Mouse (Mus musculus) inflammation-experienced regulatory T-cells, adult 6 months (primary cell): ENCODE measurements around the gene Tmem109. TPM values are rescaled to one million over a fixed set of nuclear protein-coding genes. Genes with fewer than 3 reads are reported as not detected.

Experiments used
- ATAC-seq: one replicate; pipeline ENCODE4 v1.8.0; 2017
- polyA plus RNA-seq, 3 experiments: library from polyadenylated mRNA; unstranded; fragments of 100-300 nt; shearing (Covaris generic); gene quantifications; one replicate each; pipeline ENCODE4 v1.2.1; 2017

Tmem109 gene
- polyA plus RNA-seq, 3 experiments from 2014 or later: 55.3 to 75.6 (median 64.7) TPM

DNA sequence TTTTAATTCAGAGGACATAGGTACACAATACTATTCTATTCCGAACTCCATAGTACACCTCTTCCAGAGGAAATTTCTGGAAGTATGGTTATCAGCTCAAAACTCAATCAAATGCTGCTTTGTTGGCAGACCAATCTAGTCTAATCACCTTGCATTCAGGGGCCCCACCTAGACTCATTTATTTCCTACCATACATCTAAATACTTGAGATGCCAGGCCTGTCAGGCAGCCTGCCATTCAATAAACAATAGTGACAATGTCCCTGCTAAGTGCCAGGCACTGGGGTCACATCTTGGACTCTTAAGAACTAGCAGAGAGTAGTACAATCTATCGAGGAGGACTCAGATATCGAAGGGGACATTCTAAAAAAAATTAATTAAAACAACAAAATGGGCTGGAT lies 10.4 kb upstream of the Tmem109 start:
- ATAC-seq: no peak

DNA sequence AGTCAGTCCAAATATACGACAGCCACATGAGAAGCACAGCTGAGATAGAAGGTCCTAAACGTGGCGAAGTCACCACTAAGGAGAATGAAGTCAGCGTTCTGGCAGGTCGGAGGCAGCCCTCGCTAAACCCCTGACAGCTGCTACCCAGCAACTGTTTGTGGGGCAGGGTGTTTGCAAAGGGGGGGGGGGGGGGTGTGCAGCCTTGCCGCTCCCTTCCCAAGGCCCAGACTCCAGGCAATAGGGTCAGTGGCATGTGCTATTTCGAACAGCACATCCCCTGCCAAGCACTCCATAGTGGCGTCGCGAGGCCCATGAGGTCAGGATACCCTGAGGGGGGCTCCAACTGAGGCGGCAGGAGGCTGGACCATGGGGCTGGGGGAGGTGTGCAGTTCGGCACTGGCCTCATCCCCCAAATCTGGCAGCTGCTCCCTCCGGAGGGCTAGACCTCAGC lies 801 bp downstream of the Tmem109 start:
- peak; percentile 12 for ATAC-seq

DNA sequence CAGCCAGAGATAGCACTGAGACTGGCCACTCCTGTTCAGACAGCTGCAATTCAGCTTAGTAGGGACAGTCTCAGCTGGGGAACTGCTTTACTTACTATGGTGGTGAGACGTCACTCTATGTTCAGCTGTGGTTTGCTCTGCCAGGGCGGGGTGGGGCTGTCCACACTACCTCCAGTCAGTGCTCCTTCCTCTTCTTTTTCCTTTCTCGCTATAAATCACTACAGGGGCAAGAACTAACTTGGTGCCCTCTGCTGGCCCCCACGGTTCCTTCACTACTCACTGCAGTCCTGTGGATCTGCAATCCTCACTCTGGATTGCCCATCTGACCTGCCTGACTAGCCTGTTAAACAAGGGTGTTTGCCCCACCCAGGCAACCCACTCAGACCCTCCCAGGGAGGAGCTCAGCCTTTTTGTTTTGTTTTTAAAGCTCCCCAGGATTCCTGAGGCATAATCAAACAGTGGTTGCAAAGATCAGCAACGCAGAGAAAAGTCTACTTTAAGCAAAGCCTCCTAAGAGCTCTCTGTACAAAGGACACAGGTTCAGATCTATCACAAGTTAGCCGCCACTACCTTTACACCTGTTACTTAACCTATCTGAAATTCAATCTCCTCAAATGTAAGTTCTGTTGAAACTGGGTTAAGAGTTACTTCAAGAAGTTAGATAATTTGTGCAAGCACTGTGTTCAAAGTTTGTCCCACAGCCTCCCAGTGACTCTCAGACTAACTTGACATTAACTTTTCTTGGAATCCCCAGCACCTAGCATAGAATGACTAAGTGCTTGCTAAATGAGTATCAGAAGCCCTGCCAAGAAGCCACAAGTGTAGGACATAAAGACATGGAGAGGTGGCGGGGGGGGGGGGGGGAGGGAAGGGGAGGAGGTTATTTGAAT lies 1.5 kb downstream of the Tmem109 start:
- ATAC-seq: peak; percentile 58

DNA sequence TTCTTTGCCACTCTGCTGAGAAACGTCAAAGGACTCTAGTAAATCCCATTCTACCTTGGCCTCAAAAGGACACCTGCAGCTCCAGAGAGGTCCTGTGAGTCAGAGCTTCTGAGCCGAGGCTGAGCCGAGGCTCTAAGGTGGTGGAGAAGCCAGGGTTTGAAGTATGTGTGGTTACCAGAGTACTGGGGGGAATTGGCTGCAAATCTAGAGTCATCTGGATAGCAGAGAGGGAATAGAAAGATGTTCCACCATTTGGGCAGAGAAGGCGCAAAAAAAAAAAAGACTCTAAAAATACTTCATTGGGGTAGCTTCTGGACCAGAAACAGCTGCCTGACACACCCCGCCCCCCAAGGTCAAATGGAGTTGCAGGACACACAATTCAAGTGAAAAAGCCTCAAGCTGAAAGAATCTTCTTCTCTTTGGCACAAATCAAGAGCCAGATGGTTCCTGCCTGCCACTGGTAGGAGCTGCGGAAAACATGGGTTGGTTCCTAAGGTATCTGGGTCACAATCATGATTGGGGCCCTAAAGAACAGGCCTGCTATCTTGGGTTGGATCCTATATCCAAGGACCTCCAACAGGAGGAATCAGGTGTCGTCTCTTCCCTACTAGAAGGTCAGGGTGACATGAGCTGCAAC lies 3.5 kb downstream of the Tmem109 start:
- no peak for ATAC-seq

DNA sequence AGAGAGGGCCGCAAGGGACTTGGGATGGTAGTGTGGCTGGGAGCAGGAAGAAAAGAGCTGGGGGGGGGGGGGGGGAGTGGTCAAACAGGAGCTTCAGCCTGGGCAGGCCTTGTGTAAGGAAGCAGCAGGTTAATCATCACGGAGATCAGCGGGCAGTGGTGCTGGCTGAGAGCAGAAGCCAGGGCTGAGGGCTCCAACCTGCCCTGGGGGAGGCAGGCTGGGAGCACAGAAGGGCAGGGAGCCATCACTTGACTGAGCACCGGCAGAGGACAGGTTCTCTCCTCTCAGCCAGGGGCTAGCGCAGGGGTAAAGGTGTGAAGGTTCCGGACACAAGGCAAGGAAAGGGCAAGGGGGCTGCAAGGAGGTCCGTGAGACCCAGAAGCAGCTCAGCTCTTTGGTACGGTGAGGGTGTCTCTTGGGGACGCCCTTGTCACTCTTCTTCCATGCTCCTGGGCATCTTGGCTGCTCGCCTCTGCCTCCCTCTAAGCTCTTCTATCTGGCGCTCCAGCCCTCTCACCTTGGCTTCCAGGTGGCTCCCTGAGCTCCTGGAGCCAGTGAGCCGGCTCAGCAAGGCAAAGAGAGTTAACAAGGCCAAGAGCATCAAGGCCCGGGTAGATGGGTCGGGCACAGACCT lies 10.4 kb downstream of the Tmem109 start:
- ATAC-seq: no peak

DNA sequence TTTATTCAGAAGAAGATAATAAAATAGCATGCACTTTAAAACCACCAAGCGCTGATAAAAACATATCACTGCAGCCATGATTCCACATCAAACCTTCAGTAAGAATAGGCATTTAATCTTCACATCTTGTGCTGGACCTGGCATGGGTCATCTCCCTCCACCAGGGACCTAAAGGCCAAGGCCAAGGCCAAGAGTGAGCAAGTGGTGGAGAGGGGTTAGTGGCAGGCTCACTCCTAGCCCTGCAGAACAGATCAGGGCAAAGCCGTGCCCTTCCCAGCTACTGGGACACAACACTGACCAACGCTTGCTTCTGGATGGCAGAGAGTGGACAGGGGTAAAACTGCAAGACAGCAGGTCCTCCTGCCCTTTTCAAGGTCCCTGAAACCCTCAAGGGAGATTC lies 11.1 kb downstream of the Tmem109 start:
- ATAC-seq: no peak

DNA sequence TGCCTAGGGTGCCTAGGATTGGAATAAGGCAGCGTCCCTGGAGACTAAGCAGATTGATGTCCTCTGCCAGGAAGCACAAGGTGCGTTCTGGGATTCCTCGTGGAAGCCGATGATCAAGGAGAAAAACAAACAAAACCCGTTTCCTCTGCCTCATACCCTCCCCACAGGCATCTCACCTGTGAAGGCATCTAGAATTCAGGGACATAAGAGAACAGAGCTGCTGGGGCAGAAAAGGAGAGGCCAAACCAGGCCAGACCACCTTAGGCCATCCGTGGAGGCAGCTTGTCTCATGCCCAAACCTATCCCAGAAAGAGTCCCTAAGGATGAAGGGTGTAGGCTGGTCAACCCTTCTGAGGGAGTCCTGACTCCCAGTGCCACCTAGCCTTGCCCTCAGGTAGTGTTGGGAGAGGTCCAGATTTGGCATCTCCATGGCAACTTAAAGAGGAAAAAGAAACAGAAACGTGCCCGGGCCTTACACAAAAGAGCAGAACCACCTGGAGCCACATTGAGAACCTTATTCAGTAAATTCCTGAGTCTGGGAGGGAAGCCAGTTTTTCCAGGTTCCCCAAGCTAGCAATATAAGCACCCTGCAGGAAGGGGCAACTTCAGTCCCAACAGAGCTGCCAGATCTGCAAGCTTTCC lies 11.8 kb downstream of the Tmem109 start, which contains the start of gene Tmem132a:
Gene Tmem132a, minus strand, starts transcription at position 55 of the 642 bp plus-strand sequence.
- ATAC-seq: no peak

DNA sequence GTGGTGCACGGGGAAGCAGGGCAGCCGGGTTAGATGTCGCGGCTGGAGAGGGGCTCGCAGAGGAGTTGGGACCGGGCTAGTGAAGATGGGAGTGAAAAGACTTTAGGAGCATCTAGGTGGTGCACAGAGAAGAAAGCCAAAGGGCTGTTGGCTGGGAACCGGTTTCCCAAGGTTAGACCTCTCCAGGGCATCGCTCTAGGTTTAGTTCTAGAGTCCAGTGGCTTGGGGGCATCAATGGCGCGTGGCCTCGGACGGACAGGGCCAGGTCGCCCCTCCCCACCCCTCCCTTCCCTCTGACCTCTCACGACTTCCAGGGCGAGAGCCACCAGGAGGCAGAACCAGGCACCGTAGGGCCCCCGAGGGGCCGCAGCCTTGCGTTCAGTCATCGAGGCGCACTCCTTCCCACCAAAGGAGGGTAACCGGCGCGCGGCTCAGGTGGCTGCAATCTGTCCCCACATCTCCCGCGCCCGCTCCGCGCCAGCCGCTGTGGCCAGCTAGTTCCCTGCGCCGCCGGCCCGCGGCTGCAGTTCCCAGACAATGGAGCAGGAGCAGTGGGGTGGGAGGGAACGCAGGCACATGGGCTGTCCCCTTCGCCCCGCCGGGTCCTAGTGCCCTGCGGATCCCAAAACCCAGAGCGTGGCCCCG lies 12.4 kb downstream of the Tmem109 start:
- no peak for ATAC-seq

DNA sequence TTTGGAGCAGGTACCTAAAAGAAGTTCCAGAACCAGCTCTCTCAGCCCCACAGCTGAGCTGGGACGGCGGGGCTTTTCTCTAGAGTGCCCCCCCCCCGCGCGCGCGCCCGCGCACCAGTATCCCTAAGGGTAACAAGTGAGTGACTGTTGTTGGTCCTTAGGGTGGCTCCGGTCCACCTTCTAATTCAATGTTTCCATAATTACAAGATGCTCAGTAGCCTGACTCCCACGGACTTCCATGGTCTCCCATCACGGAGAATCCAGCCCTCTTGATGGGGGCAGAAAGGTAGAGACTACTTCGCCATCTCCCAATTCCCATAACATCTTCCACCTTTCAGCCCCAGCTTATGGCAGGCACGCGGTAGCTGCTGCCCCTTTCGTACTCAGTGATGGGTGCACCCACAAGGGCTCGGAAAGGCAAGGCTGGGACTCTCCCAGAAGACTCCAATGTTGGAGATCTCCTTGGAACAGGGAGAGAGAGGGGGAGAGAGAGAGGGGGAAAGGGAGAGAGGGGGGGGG lies 13.1 kb downstream of the Tmem109 start:
- ATAC-seq: no peak

DNA sequence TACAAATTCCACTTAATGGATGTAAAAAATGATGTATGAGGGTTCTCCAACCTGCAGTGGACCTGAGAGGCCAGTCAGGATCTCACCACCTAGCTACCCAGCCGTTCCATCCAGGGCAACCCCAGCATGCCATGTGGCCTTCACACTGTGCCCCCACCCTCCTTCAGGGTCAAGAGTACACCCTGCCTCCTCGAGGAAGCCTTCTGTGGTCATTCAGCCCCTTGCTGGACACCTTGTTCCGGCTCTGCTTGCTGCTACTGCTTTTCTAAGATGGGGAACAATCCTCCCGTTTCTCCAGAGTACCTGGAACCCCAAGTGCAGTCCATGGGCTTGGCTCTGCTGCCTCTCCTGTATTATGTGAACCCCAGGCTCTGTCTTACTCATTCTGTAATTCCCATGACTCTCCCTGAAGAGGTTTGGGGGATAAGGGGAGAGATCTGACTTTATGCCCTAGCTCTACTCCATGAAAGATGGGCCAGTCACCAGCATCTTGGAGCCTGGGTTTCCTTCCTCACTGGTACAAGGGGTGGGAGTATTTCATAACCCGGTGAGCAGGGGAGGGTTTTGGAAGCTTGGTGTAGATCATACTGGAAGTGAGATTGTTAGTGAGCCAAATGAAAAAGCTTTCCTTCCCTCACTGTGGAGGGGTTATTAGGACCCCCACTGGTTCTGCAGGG lies 13.7 kb downstream of the Tmem109 start:
- ATAC-seq: no peak

DNA sequence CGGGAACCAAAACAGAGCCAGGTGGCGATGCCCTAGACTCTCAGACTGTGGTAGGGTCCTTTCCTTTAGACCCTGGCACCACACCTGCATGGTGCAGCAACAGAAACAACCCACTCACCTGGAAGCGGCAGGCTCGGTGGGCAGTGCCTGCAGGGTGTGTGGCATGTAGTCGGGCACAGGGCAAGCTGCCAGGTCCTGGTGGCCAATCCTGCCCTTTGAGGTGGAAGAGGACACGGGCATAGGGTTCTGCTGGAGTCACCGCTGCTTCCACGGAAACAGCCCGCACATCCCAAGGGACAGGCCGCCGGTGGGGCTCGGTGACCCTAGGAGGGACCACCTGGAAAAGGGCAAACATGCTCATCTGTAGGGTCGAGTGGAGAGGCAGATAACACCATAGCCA lies 15.4 kb downstream of the Tmem109 start:
- no peak for ATAC-seq

DNA sequence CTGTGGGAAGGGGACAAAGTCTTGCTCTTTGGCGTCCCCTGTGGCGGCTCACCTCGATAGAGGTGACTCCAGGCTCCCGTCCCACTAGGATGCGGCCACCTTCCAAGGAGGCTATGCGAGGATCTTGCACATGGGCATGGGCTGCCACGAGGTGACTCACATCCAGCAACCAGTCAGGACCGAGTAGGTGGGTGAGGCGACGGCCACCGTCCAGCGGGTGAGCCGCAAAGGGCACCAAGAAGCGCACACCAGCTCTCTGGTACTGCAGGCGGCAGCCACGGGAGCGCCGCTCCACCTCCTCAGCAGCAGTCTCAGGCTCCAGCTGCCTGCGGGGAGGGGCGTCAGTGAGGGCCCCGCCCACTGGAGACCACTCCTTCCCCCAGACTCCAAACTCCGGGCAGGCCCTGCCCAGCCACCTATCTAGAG lies 21.7 kb downstream of the Tmem109 start:
- no peak for ATAC-seq

DNA sequence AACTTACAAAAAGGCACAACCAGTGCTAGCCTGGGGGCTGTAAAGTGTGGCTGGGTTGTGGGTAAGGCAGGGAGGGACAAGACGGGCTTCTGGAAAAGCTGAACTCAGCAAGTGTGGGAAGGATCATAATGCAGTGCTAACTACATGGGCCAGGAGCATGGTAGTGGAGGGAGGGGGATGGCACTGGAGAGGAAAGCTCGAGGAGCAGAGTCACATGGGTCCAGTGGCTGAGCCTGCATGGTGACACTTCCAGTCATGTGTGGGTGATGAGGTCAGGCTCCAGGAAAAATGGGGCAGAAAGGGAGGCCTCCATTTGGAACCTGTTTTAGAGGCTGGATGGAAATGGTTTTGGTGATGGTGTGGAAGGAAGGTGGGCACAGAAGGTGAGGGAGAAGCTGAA lies 25.3 kb downstream of the Tmem109 start:
- no peak for ATAC-seq

DNA sequence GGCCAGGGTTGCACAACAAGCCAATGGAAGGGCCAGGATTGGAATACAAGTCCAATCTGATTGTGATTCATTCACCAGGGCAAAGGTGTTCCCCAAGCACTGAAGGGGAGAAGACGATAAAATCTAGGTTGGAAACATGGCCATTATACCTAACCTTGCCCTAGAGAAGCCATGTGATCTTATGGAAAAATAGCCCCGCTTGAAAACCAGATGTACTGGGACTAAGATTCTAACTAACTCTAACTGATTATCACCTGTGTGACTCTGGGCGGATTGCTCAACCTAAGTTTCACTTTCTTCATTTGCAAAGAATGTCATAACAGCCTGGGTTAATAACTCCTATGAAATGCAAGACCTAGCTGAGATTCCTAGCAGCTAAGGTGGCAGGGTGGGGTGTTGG lies 26.4 kb downstream of the Tmem109 start:
- ATAC-seq: no peak

DNA sequence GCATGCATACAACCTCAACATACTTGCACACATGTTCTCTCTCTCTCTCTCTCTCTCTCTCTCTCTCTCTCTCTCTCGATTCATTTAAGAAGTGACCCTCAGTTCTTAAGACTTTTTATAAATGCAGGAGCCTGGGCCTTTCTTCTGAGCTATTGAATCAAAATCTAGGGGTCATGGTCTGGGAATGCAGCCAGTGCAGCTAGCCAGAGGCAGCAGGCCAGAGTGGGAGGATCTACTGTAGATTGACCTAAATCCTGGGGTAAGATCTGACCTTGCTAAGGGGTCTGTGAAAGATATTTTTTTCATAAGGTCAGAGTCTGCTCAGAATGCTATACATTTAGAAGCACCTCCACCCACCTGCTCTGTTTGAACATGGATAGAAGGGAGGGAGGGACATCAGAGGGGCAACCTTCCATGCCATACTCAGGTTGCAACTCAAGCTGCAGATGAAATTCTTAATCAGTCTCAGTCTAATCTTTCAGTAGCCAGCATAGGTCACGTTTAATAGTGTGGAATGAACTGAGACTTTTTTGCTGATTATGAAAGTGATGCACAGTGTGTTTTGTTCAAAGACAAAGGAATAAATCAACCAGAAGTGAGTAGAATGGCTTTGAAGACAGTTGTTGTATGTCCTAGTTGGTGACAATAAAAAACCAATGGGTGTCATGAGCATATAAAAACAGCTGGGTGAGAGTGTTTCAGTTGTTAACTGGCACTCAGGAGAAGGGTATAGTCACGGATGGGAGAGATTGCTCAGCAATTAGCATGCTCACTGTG lies 34.3 kb downstream of the Tmem109 start:
- ATAC-seq: no peak

DNA sequence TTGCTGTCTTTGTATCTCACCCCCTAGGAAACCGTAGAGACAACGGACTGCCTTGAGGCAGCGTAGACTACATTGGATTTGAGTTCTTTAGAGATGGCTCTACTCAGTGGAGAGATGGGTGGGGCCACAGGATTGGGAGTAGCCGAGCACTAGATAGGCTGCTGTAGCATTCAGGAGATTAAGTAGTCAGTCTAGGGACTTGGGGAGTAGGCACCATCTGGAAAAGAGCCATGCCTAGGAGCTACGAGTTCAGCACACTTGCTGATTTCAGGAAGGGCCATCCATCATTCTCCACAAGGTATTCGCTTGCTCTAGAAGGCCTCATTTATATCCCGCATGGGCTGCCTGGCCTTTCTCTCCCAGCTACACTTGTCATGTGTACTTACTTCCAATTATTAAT lies 35.7 kb downstream of the Tmem109 start:
- ATAC-seq: no peak

DNA sequence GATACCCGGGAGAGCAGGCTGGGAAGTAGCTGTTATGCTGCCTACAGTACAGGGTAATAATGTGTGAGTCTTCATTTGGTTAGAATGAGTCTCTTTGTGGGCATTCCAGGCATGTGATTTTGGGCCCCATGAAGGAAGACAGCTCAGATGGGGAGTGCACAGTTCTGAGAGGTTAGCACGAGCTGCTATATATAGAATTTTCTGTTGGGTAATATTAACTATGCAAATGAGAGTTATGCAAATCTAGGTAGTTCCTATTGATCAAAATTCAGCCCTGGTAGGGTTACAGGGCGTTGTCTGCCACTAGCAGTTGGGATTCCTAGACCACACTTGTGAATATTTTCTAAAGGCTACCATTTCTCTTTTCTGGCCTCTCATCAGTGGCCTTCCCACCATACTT lies 36.3 kb downstream of the Tmem109 start:
- no peak for ATAC-seq

DNA sequence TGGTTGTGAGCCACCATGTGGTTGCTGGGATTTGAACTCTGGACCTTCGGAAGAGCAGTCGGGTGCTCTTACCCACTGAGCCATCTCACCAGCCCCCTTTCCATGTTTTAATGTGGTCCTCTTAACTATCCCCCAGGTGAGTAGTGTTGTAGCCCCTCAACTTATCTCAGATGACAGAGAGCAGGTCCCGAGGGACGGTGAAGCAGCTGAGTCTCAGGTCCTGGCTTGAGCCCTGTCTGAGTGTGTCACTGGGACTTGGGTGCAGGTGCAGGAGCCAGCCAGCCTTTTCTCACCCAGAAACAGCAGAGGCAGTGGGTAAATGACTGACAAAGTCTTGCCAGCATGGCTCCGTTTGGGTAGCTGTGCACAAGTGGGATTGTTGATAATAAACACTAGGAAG lies 37.6 kb downstream of the Tmem109 start:
- ATAC-seq: no peak

DNA sequence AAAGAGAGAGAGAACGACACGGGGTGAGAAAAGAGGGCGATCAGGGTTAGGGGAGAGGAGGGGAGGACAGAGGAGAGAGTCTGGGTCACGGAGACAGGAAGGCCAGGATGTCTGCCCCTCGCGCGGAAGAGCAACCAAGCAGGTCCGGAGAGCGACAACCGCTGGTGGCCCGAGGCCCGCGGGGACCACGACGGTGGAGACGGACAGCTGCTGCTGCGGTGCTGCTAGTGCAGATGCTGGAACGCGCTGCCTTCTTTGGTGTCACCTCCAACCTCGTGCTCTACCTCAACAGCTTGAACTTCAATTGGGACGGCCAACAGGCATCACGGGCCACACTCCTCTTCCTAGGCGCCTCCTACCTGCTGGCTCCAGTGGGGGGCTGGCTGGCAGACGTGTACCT lies 38.9 kb downstream of the Tmem109 start:
- ATAC-seq: no peak

DNA sequence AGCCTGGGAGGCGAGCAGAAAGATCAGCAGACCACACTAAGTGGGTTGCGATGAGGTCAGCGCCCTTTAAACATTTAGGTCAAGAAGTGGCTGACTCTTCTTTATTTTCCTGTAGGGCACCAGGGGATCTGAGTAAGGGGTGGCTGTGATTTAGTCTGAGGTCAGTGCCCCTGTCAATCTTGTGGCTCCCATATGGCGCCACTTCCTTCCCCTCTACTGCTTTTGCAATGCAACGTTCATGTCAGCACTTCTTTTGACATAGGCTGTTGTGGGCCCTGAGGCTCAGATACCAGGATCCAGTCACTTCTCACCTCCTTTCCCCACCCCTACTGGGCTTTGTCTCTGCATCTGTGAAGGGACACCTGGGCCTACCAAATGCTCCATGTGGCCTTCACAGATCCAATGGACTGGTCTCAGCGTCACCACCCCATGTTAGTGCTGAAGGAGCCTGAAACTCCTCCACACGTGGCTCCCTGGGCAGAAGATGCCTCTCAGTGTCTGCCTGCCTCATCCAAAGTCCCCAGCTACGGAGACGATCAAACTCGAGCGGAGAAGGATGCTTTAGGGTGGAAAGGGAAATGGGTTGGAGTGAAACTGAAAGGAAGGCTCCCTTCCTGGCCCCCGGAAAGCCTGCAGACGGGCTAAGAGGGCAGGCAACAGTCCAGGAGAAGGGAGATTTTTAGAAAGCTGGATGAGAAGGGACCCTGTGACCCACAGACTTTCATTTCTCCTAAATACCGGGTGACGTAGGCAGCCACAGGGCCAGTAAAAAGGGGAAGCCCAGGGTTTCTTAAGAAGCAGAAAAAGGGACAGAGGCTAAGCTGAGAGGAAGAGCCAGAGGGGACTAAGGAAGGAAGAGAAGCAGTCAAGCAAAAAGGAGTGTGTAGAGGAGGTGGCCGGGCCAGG lies 39.8 kb downstream of the Tmem109 start:
- no peak for ATAC-seq
